Mouse (Mus musculus) cerebellum, postnatal 4 days (tissue): ENCODE measurements around the gene Cacna1d.

Experiments
- DNase-seq, 2 experiments: peaks; one replicate each; pipeline ENCODE4 v3.0.0; 2022; ENCODE audit warnings: low spot score in 2 of 2, mixed read lengths in 1 of 2

Gene Cacna1d

GRCm38 (mm10) chr14:30458820-30459219 is 32.4 kb downstream of the Cacna1d start:
- no peak for DNase-seq

- DNase-seq: no peak
These were observed 33.4 kb downstream of the Cacna1d start for GRCm38 (mm10) chr14:30457897-30458296.

- no peak for DNase-seq
These were observed 33.8 kb downstream of the Cacna1d start for GRCm38 (mm10) chr14:30457436-30457835.

- no peak for DNase-seq
These were observed 35.3 kb downstream of the Cacna1d start for GRCm38 (mm10) chr14:30455801-30456595.

- no peak for DNase-seq
These were observed 51.3 kb downstream of the Cacna1d start for GRCm38 (mm10) chr14:30439915-30440314.

GRCm38 (mm10) chr14:30435316-30435715 is 55.9 kb downstream of the Cacna1d start:
- no peak for DNase-seq

GRCm38 (mm10) chr14:30430446-30430845 is 60.8 kb downstream of the Cacna1d start:
- DNase-seq: no peak

GRCm38 (mm10) chr14:30430026-30430425 is 61.2 kb downstream of the Cacna1d start:
- no peak for DNase-seq

- DNase-seq: no peak
These were observed 61.6 kb downstream of the Cacna1d start for GRCm38 (mm10) chr14:30429606-30430005.

- DNase-seq: no peak
These were observed 62.5 kb downstream of the Cacna1d start for GRCm38 (mm10) chr14:30428757-30429156.

GRCm38 (mm10) chr14:30425876-30426275 is 65.4 kb downstream of the Cacna1d start:
- no peak for DNase-seq

- no peak for DNase-seq
These were observed 66.1 kb downstream of the Cacna1d start for GRCm38 (mm10) chr14:30425175-30425574.

GRCm38 (mm10) chr14:30424638-30425037 is 66.6 kb downstream of the Cacna1d start:
- DNase-seq: no peak

- DNase-seq: no peak
These were observed 68.7 kb downstream of the Cacna1d start for GRCm38 (mm10) chr14:30422376-30423140.

- DNase-seq: no peak
These were observed 71.8 kb downstream of the Cacna1d start for GRCm38 (mm10) chr14:30419458-30419857.

GRCm38 (mm10) chr14:30419046-30419445 is 72.2 kb downstream of the Cacna1d start:
- no peak for DNase-seq

GRCm38 (mm10) chr14:30415830-30416229 is 75.4 kb downstream of the Cacna1d start:
- no peak for DNase-seq

- DNase-seq: no peak
These were observed 77.1 kb downstream of the Cacna1d start for GRCm38 (mm10) chr14:30414131-30414530.

GRCm38 (mm10) chr14:30409331-30409730 is 81.9 kb downstream of the Cacna1d start:
- DNase-seq: no peak

- no peak for DNase-seq
These were observed 85.6 kb downstream of the Cacna1d start for GRCm38 (mm10) chr14:30405456-30406225.

- DNase-seq: no peak
These were observed 112.9 kb downstream of the Cacna1d start for GRCm38 (mm10) chr14:30378306-30378705.

GRCm38 (mm10) chr14:30372878-30373277 is 118.4 kb downstream of the Cacna1d start:
- no peak for DNase-seq
